Mouse (Mus musculus): ENCODE results near the gene Gys2. TPM values are rescaled to one million over a fixed set of nuclear protein-coding genes. Genes with fewer than 3 reads are reported as not detected.
"Not testable (repeated sequence)": the region's sequence is repeated elsewhere in the genome, so short reads cannot be mapped to it uniquely, and the experiment has no call there.

Gys2 gene
- polyA plus RNA-seq (2015; fragmentation: Nextera tagmentation; extraction: Ambion mirVana) = 0.14 TPM in 1 of 2 replicates, not detected in the other

- Histone ChIP-seq H3K9me3 (no peaks in the 10 kb centered on the region), H3K27ac (no peak within 1 kb of the TSS), H3K36me3 (no peaks in the 10 kb centered on the region), H3K4me3 (no peak within 1 kb of the TSS), H3K27me3 (no peaks in the 10 kb centered on the region), H3K9ac (no peak within 1 kb of the TSS), H3K4me2 (replicated peaks) (no peak within 1 kb of the TSS), H3K4me1 (no peaks in the 10 kb centered on the region; the same call in 1 of the 2 replicates)
- WGBS = 66% methylated on average over 4 of the region's 4 CpGs
- ATAC-seq (ENCODE audit: low FRiP score, low read depth) = no peak
These were observed at the start of gene Gys2 for GRCm38 (mm10) chr6:142472801-142473203. TSS of gene Gys2 (minus strand) at chr6:142473109.

GRCm38 (mm10) chr6:142521591-142522110, 48.7 kb upstream of the Gys2 start:
- WGBS = 82% methylated on average over 12 of the region's 12 CpGs
- H3K36me3 ChIP-seq = no peaks in the 10 kb centered on the region
- 0 out of 2 replicates have a peak, but pooled peaks cover 3% of the 10 kb centered on the region for H3K27me3 ChIP-seq
- H3K27ac ChIP-seq = no peak overlapping the region
- no peak overlapping the region for H3K9ac ChIP-seq
- no peaks in the 10 kb centered on the region for H3K4me1 ChIP-seq
- no peak overlapping the region for H3K4me3 ChIP-seq
- H3K4me2 ChIP-seq (replicated peaks) = no peak overlapping the region
- no peaks in the 10 kb centered on the region for H3K9me3 ChIP-seq
- ATAC-seq (ENCODE audit: low FRiP score, low read depth) = no peak

GRCm38 (mm10) chr6:142519110-142519509, 46.2 kb upstream of the Gys2 start:
- Histone ChIP-seq H3K4me3 (no peak overlapping the region), H3K27ac (no peak overlapping the region), H3K9me3 (no peaks in the 10 kb centered on the region), H3K36me3 (no peaks in the 10 kb centered on the region), H3K27me3 (peaks cover 9% of the 10 kb centered on the region; the same call in 1 of the 2 replicates), H3K4me1 (no peaks in the 10 kb centered on the region; the same call in 1 of the 2 replicates), H3K9ac (no peak overlapping the region), H3K4me2 (replicated peaks) (no peak overlapping the region)
- ATAC-seq (ENCODE audit: low FRiP score, low read depth) = peak; percentile 52; the same call in 1 of the 2 replicates
- 22% methylated on average over 6 of the region's 6 CpGs for WGBS

GRCm38 (mm10) chr6:142515379-142515778, 42.5 kb upstream of the Gys2 start:
- not testable (repeated sequence) for ATAC-seq (ENCODE audit: low FRiP score, low read depth); H3K27ac ChIP-seq; H3K36me3 ChIP-seq; H3K9me3 ChIP-seq; H3K4me2 ChIP-seq (replicated peaks); H3K9ac ChIP-seq; H3K4me3 ChIP-seq
- 72% methylated on average over 9 of the region's 9 CpGs for WGBS
- Histone ChIP-seq H3K4me1 (peaks cover 11% of the 10 kb centered on the region), H3K27me3 (peaks cover 14% of the 10 kb centered on the region; the same call in 1 of the 2 replicates)

GRCm38 (mm10) chr6:142514912-142515311, 42.0 kb upstream of the Gys2 start:
- Histone ChIP-seq H3K4me3 (no peak overlapping the region), H3K27me3 (peaks cover 16% of the 10 kb centered on the region; the same call in 1 of the 2 replicates), H3K36me3 (no peaks in the 10 kb centered on the region), H3K9me3 (no peaks in the 10 kb centered on the region), H3K9ac (no peak overlapping the region), H3K4me2 (replicated peaks) (no peak overlapping the region), H3K27ac (no peak overlapping the region), H3K4me1 (peaks cover 11% of the 10 kb centered on the region)
- ATAC-seq (ENCODE audit: low FRiP score, low read depth) = no peak
- 4% methylated on average over 10 of the region's 10 CpGs for WGBS

- 30% methylated on average over 3 of the region's 3 CpGs for WGBS
These were observed 40.0 kb upstream of the Gys2 start for GRCm38 (mm10) chr6:142512902-142513301.

GRCm38 (mm10) chr6:142511516-142512135, 38.7 kb upstream of the Gys2 start:
- ATAC-seq (ENCODE audit: low FRiP score, low read depth) = no peak
- Histone ChIP-seq H3K4me3 (no peak overlapping the region), H3K4me2 (replicated peaks) (no peak overlapping the region), H3K27ac (no peak overlapping the region), H3K9ac (no peak overlapping the region), H3K4me1 (peaks cover 20% of the 10 kb centered on the region), H3K36me3 (no peaks in the 10 kb centered on the region), H3K27me3 (peaks cover 24% of the 10 kb centered on the region; the same call in 1 of the 2 replicates), H3K9me3 (no peaks in the 10 kb centered on the region)
- WGBS = 25% methylated on average over 12 of the region's 12 CpGs

More at GRCm38 (mm10) chr6:142512902-142513301, 40.0 kb upstream of the Gys2 start:
- Histone ChIP-seq H3K4me3 (no peak overlapping the region), H3K4me2 (replicated peaks) (no peak overlapping the region), H3K9me3 (no peaks in the 10 kb centered on the region), H3K36me3 (no peaks in the 10 kb centered on the region), H3K9ac (no peak overlapping the region), H3K4me1 (peaks cover 16% of the 10 kb centered on the region), H3K27me3 (peaks cover 24% of the 10 kb centered on the region; the same call in 1 of the 2 replicates), H3K27ac (no peak overlapping the region)
- no peak for ATAC-seq (ENCODE audit: low FRiP score, low read depth)

GRCm38 (mm10) chr6:142508663-142509062, 35.8 kb upstream of the Gys2 start:
- Histone ChIP-seq H3K9ac (no peak overlapping the region), H3K4me1 (peaks cover 40% of the 10 kb centered on the region), H3K9me3 (no peaks in the 10 kb centered on the region), H3K36me3 (peaks cover 4% of the 10 kb centered on the region), H3K4me3 (no peak overlapping the region), H3K27ac (no peak overlapping the region), H3K27me3 (peaks cover 18% of the 10 kb centered on the region; the same call in 1 of the 2 replicates), H3K4me2 (replicated peaks) (peak overlapping the region; percentile 94; the same call in 1 of the 2 replicates)
- WGBS = 70% methylated on average over 4 of the region's 4 CpGs
- ATAC-seq (ENCODE audit: low FRiP score, low read depth) = no peak

GRCm38 (mm10) chr6:142507785-142508162, 34.9 kb upstream of the Gys2 start, which contains the start of gene Ldhb:
TSS of gene Ldhb (minus strand) at chr6:142507957.
- WGBS = 0% methylated on average over 19 of the region's 19 CpGs
- ATAC-seq (ENCODE audit: low FRiP score, low read depth) = peak; percentile 98
- H3K4me1 ChIP-seq = peaks cover 40% of the 10 kb centered on the region

GRCm38 (mm10) chr6:142507033-142507784, 34.3 kb upstream of the Gys2 start:
- peak overlapping the region; percentile 84 for H3K9ac ChIP-seq
- ATAC-seq (ENCODE audit: low FRiP score, low read depth) = peak; percentile 75
- H3K9me3 ChIP-seq = no peaks in the 10 kb centered on the region
- peak overlapping the region; percentile 94 for H3K4me2 ChIP-seq (replicated peaks)
- peaks cover 15% of the 10 kb centered on the region; the same call in 1 of the 2 replicates for H3K27me3 ChIP-seq
- H3K4me1 ChIP-seq = peaks cover 40% of the 10 kb centered on the region
- H3K36me3 ChIP-seq = peaks cover 7% of the 10 kb centered on the region
- peak overlapping the region; percentile 67 for H3K4me3 ChIP-seq
- under 1% methylated on average over 30 of the region's 30 CpGs for WGBS
- peak overlapping the region; percentile 75 for H3K27ac ChIP-seq

More at GRCm38 (mm10) chr6:142507785-142508162, 34.9 kb upstream of the Gys2 start, which contains the start of gene Ldhb:
- Histone ChIP-seq H3K27ac (peak within 1 kb of the TSS; percentile 75), H3K4me2 (replicated peaks) (peak within 1 kb of the TSS; percentile 94), H3K9ac (peak within 1 kb of the TSS; percentile 84), H3K27me3 (peaks cover 16% of the 10 kb centered on the region; the same call in 1 of the 2 replicates), H3K36me3 (peaks cover 4% of the 10 kb centered on the region), H3K4me3 (peak within 1 kb of the TSS; percentile 67), H3K9me3 (no peaks in the 10 kb centered on the region)

- 0 out of 2 replicates have a peak, but pooled peaks cover 11% of the 10 kb centered on the region for H3K27me3 ChIP-seq
- peak overlapping the region; percentile 6; the same call in 1 of the 2 replicates for H3K27ac ChIP-seq
- peaks cover 14% of the 10 kb centered on the region for H3K36me3 ChIP-seq
- ATAC-seq (ENCODE audit: low FRiP score, low read depth) = no peak
- H3K9me3 ChIP-seq = no peaks in the 10 kb centered on the region
- H3K4me2 ChIP-seq (replicated peaks) = peak overlapping the region; percentile 94
- WGBS = 7% methylated on average over 10 of the region's 10 CpGs
- peak overlapping the region; percentile 67 for H3K4me3 ChIP-seq
- H3K9ac ChIP-seq = peak overlapping the region; percentile 84
- peaks cover 38% of the 10 kb centered on the region for H3K4me1 ChIP-seq
These were observed 33.6 kb upstream of the Gys2 start for GRCm38 (mm10) chr6:142506338-142507032.

Data from limb, embryonic 13.5 days (tissue).